Mouse (Mus musculus) kidney, adult 2 months (tissue): ENCODE results near the gene Bhlhe41.

Source experiments
- CTCF ChIP-seq: fragments of 200-500 bp; conservative IDR thresholded peaks from 2 replicates; pipeline ENCODE4 v1.5.1; 2011; ENCODE audit warnings: low read depth, mild to moderate bottlenecking, control low read depth, low read length, moderate library complexity, mixed read lengths; ENCODE audit not compliant: insufficient read depth, insufficient read length
- POLR2A ChIP-seq: fragments of 200-500 bp; IDR thresholded peaks from one replicate; pipeline ENCODE4 v1.6.1; 2011; ENCODE audit warnings: low read depth, low read length, control low read depth

- no peak for TF ChIP-seq CTCF
- no peak for TF ChIP-seq POLR2A
Measured at GRCm38 (mm10) chr6:145861462-145862227, 3.7 kb downstream of the Bhlhe41 start.
